Mouse (Mus musculus): ENCODE measurements around the gene Irf9.

DNA sequence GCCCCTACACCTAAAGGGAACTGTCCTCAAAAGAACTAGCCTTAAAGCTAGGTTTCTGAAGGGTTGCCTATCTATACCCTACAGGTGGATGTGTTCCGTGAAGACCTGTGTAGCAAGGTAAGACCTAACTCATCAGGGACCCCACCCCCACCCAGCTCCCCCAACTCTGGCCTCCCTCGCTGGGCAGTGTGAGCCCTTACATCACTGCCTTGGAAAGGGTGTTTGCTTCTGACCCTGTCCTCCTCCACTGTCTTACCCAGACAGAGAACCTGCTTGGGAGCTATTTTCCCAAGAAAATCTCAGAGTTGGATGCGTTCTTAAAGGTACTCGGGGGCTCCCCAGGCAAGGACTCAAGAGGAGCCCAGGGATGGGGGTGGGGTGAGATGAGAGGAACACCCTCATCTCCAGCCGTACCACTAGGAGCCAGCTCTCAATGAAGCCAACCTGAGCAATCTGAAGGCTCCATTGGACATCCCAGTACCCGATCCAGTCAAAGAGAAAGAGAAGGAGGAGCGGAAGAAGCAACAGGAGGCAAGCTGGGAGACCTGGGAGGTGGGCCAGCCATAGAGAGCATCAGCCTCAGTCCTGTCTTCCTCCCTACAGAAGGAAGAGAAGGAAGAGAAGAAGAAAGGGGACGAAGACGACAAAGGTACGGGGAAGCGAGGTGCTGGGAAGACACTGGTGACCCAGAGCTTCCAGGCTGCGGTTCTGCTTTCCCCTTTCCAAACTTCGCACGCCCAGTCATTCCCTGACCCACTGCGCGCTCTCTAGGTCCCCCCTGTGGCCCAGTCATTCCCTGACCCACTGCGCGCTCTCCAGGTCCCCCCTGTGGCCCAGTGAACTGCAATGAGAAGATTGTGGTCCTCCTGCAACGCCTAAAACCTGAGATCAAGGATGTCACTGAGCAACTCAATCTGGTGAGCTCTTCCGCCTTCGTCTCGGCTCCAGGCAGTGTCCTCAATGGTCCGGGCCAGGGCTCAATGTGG is 23.6 kb upstream of the Irf9 start:
- no peak for TF ChIP-seq CTCF (IDR thresholded peaks at IDR 0.05; ENCODE audit: borderline replicate concordance, insufficient read depth, low read length)
- TF ChIP-seq POLR2A (IDR thresholded peaks at IDR 0.05; ENCODE audit: low read depth, low read length), result no peak
